Mouse (Mus musculus) forebrain, embryonic 13.5 days (tissue): ENCODE results near the gene Mier1. TPM values are rescaled to one million over a fixed set of nuclear protein-coding genes. Genes with fewer than 3 reads are reported as not detected.

Source experiments
- ATAC-seq: fragments of 200-750 bp; cut with Nextera tagmentation; 2 replicates; pipeline ENCODE4 v1.8.0; 2017
- H3K27ac ChIP-seq: fragments of 300-500 bp; sonication (generic); 2 replicates; pipeline ENCODE4 v1.5.1; 2015; ENCODE audit warnings: inconsistent platforms, mild to moderate bottlenecking, moderate library complexity
- H3K27me3 ChIP-seq: fragments of 300-500 bp; sonication (generic); 2 replicates; pipeline ENCODE4 v1.6.1; 2015; ENCODE audit warnings: mild to moderate bottlenecking, inconsistent platforms
- H3K36me3 ChIP-seq: fragments of 300-500 bp; sonication (generic); 2 replicates; pipeline ENCODE4 v1.6.1; 2015; ENCODE audit warnings: mild to moderate bottlenecking, inconsistent platforms; ENCODE audit not compliant: poor library complexity, severe bottlenecking
- H3K4me1 ChIP-seq: fragments of 300-500 bp; sonication (generic); 2 replicates; pipeline ENCODE4 v1.6.1; 2015; ENCODE audit warnings: inconsistent platforms
- H3K4me2 ChIP-seq: fragments of 300-500 bp; sonication (generic); 2 replicates; pipeline ENCODE4 v1.6.1; 2015; ENCODE audit warnings: inconsistent platforms, mild to moderate bottlenecking, moderate library complexity
- H3K4me3 ChIP-seq: fragments of 300-500 bp; sonication (generic); 2 replicates; pipeline ENCODE4 v1.5.1; 2015; ENCODE audit warnings: mild to moderate bottlenecking, inconsistent platforms
- H3K9ac ChIP-seq: fragments of 300-500 bp; sonication (generic); 2 replicates; pipeline ENCODE4 v1.6.1; 2015; ENCODE audit warnings: mild to moderate bottlenecking, inconsistent platforms
- H3K9me3 ChIP-seq: fragments of 300-500 bp; sonication (generic); replicated peaks from 2 replicates; pipeline ENCODE4 v1.6.1; 2016; ENCODE audit warnings: inconsistent platforms
- WGBS: fragments of 180-500 bp; shearing (Covaris S2); methylation state at CpG from one replicate; pipeline ENCODE4 v1.1.7; 2015; 5-methylcytosine and 5-hydroxymethylcytosine counted together
- polyA plus RNA-seq: library from polyadenylated mRNA; unstranded; fragments of >200 nt; fragmentation: Nextera tagmentation; extraction: Ambion mirVana; gene quantifications from 2 replicates; pipeline ENCODE4 v1.2.1, GENCODE M21; 2015

Mier1 gene
- polyA plus RNA-seq, 1 experiment from 2014 or later = 37.4 TPM

- H3K4me2 ChIP-seq = no peak overlapping the region
- peaks cover 34% of the 10 kb centered on the region for H3K36me3 ChIP-seq
- 70% methylated on average over 2 of the region's 2 CpGs for WGBS
- no peak for ATAC-seq
- no peak overlapping the region for H3K9ac ChIP-seq
- H3K27ac ChIP-seq = no peak overlapping the region
- no peak overlapping the region for H3K4me3 ChIP-seq
- no peaks in the 10 kb centered on the region for H3K4me1 ChIP-seq
- H3K9me3 ChIP-seq = no peaks in the 10 kb centered on the region
- no peaks in the 10 kb centered on the region for H3K27me3 ChIP-seq
Measured at GRCm38 (mm10) chr4:103203646-103204045, 89.5 kb downstream of the Mier1 start.

DNA sequence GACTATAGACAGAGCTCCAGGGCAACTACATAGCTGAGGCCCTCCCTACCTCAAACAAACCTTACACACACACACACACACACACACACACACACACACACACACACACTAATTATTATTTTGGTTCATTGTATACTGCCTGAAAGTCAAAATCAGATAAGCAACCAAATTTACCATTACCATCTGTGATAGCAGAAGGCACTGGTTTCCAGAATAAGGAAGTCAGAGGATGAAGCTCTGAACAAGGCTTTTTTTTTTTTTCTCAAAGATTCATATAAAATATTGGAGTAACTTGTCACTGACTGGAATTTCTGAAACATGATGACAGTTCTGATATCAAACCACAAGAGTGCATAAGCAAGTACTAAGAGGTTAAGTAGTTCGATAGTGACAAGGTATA is 94.4 kb downstream of the Mier1 start:
- no peak overlapping the region for H3K27ac ChIP-seq
- H3K36me3 ChIP-seq = peaks cover 42% of the 10 kb centered on the region
- no peak overlapping the region for H3K4me3 ChIP-seq
- no peaks in the 10 kb centered on the region for H3K27me3 ChIP-seq
- WGBS = 90% methylated on average over 1 of the region's 1 CpGs
- H3K9me3 ChIP-seq = no peaks in the 10 kb centered on the region
- H3K4me2 ChIP-seq = no peak overlapping the region
- no peak overlapping the region for H3K9ac ChIP-seq
- H3K4me1 ChIP-seq = peaks cover 9% of the 10 kb centered on the region
- no peak for ATAC-seq

DNA sequence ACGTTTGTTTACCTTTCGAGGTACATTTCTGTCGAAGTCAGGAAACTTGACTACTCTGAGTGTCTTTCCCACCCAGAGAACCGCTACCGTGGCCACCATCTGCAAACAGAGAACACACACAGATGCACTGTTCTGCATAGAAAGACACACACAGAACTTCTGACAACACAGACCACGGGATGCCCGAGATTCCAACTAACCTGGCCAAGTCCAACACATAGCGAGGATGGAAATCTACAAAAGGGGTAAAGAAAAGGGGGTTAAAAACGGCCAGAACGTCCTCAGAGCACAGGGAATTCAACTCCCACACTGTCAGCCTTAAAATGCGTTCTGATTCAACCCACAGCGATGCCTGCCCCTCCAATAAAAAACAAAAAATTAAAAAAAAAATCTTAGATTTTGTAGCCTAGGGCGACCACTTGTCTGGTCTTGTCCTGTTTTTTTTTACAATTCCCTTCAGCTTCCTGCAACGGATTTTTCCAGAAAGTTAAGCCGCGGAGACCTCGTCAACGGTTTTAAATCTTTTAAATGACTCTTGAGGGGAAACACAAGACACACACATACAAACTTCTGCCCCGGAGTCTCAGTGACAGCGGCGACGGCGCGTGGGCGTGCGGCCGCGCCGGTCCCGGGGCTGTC is 99.8 kb downstream of the Mier1 start:
- 5% methylated on average over 30 of the region's 30 CpGs for WGBS
- Histone ChIP-seq H3K9ac (peak overlapping the region; percentile 97), H3K4me3 (peak overlapping the region; percentile 90), H3K27ac (peak overlapping the region; percentile 99), H3K9me3 (no peaks in the 10 kb centered on the region), H3K4me1 (peaks cover 18% of the 10 kb centered on the region), H3K4me2 (peak overlapping the region; percentile 76), H3K27me3 (no peaks in the 10 kb centered on the region), H3K36me3 (peaks cover 18% of the 10 kb centered on the region)
- no peak for ATAC-seq

GRCm38 (mm10) chr4:103214498-103214924 is 100.3 kb downstream of the Mier1 start:
- Histone ChIP-seq H3K27me3 (no peaks in the 10 kb centered on the region), H3K27ac (peak overlapping the region; percentile 99), H3K9ac (peak overlapping the region; percentile 97), H3K9me3 (no peaks in the 10 kb centered on the region), H3K4me3 (peak overlapping the region; percentile 90), H3K4me1 (peaks cover 18% of the 10 kb centered on the region), H3K4me2 (peak overlapping the region; percentile 76), H3K36me3 (peaks cover 13% of the 10 kb centered on the region)
- WGBS = under 1% methylated on average over 38 of the region's 48 CpGs
- peak; percentile 80 for ATAC-seq

Other genes with a start within 250 kb of the Mier1 start
- 0.56 and 1.9 TPM in 2 replicates for gene Tctex1d1, start 135.8 kb upstream of the Mier1 start, polyA plus RNA-seq
- 0.43 TPM in 1 of 2 replicates, not detected in the other for gene Insl5, start 87.5 kb upstream of the Mier1 start, polyA plus RNA-seq
- gene Wdr78, start 165 bp downstream of the Mier1 start, polyA plus RNA-seq = 4.7 TPM in 2 replicates
- gene Slc35d1, start 100.8 kb downstream of the Mier1 start, polyA plus RNA-seq = 4.5 and 5.2 TPM in 2 replicates
- not detected in 2 replicates for gene 4921539E11Rik, start 176.5 kb downstream of the Mier1 start, polyA plus RNA-seq
- gene Oma1, start 199.4 kb downstream of the Mier1 start, polyA plus RNA-seq = 9.8 and 10.9 TPM in 2 replicates